Mouse (Mus musculus): Measurements from ENCODE around the gene Gm10428. TPM values are rescaled to one million over a fixed set of nuclear protein-coding genes. Genes with fewer than 3 reads are reported as not detected.

The Gm10428 gene
- polyA plus RNA-seq, 1 experiment, result not detected

- TF ChIP-seq GATA1 (IDR thresholded peaks at IDR 0.05; ENCODE audit: borderline replicate concordance, low read length), result no peak
- TF ChIP-seq FLI1 (IDR thresholded peaks at IDR 0.05; ENCODE audit: low read length), result no peak
- no peak overlapping the region for H3K4me3 ChIP-seq (replicated peaks)
These were observed 8.0 kb downstream of the Gm10428 start for GRCm38 (mm10) chr11:62760755-62761457.

GRCm38 (mm10) chr11:62776510-62776909, 23.6 kb downstream of the Gm10428 start:
- peaks cover 49% of the 10 kb centered on the region for H3K9me3 ChIP-seq
- H3K27me3 ChIP-seq (replicated peaks), result peaks cover 4% of the 10 kb centered on the region
- TF ChIP-seq GATA1 (IDR thresholded peaks at IDR 0.05; ENCODE audit: borderline replicate concordance, low read length) (no peak), FLI1 (IDR thresholded peaks at IDR 0.05; ENCODE audit: low read length) (no peak)
- H3K36me3 ChIP-seq (replicated peaks; ENCODE audit: low read length), result peaks cover 11% of the 10 kb centered on the region
- H3K4me1 ChIP-seq, result no peaks in the 10 kb centered on the region
- H3K4me3 ChIP-seq (replicated peaks), result no peak overlapping the region

More at GRCm38 (mm10) chr11:62760755-62761457, 8.0 kb downstream of the Gm10428 start:
- Histone ChIP-seq H3K27me3 (replicated peaks) (peaks cover 31% of the 10 kb centered on the region), H3K4me1 (peaks cover 29% of the 10 kb centered on the region), H3K9me3 (peaks cover 4% of the 10 kb centered on the region), H3K36me3 (replicated peaks; ENCODE audit: low read length) (no peaks in the 10 kb centered on the region)

- H3K4me1 ChIP-seq, result peaks cover 10% of the 10 kb centered on the region
- H3K36me3 ChIP-seq (replicated peaks; ENCODE audit: low read length), result no peaks in the 10 kb centered on the region
- no peak for TF ChIP-seq FLI1 (IDR thresholded peaks at IDR 0.05; ENCODE audit: low read length)
- TF ChIP-seq GATA1 (IDR thresholded peaks at IDR 0.05; ENCODE audit: borderline replicate concordance, low read length), result no peak
- peak within 1 kb of the TSS; percentile 90 for H3K4me3 ChIP-seq (replicated peaks)
- no peaks in the 10 kb centered on the region for H3K27me3 ChIP-seq (replicated peaks)
- no peaks in the 10 kb centered on the region for H3K9me3 ChIP-seq
These were observed 36.2 kb downstream of the Gm10428 start, which contains the start of gene Zfp286 for GRCm38 (mm10) chr11:62788935-62789616. Gene Zfp286, minus strand, starts transcription at chr11:62789462.

- Histone ChIP-seq H3K9me3 (no peaks in the 10 kb centered on the region), H3K4me3 (replicated peaks) (peak overlapping the region; percentile 90), H3K4me1 (peaks cover 10% of the 10 kb centered on the region), H3K27me3 (replicated peaks) (no peaks in the 10 kb centered on the region), H3K36me3 (replicated peaks; ENCODE audit: low read length) (no peaks in the 10 kb centered on the region)
- no peak for TF ChIP-seq GATA1 (IDR thresholded peaks at IDR 0.05; ENCODE audit: borderline replicate concordance, low read length)
- TF ChIP-seq FLI1 (IDR thresholded peaks at IDR 0.05; ENCODE audit: low read length), result no peak
These were observed 36.7 kb downstream of the Gm10428 start for GRCm38 (mm10) chr11:62789617-62789936.

Other genes with a start within 250 kb of the Gm10428 start
- gene Cenpv, start 213.8 kb upstream of the Gm10428 start, polyA plus RNA-seq (2012; ENCODE audit: insufficient read depth, low replicate concordance), result 10.8 and 13.9 TPM in 2 replicates
- gene Ubb, start 201.9 kb upstream of the Gm10428 start, polyA plus RNA-seq (2012; ENCODE audit: insufficient read depth, low replicate concordance), result 1,084 and 1,175 TPM in 2 replicates
- 11.2 and 11.9 TPM in 2 replicates for gene Trpv2, start 178.6 kb upstream of the Gm10428 start, polyA plus RNA-seq (2012; ENCODE audit: insufficient read depth, low replicate concordance)
- gene Lrrc75a, start 104.6 kb upstream of the Gm10428 start, polyA plus RNA-seq (2012; ENCODE audit: insufficient read depth, low replicate concordance), result 4.6 and 8.6 TPM in 2 replicates
- gene Mmgt2, start 104.4 kb upstream of the Gm10428 start, polyA plus RNA-seq (2012; ENCODE audit: insufficient read depth, low replicate concordance), result 19.9 and 26.5 TPM in 2 replicates
- 0.16 TPM in 1 of 2 replicates, not detected in the other for gene Zfp287, start 21.2 kb upstream of the Gm10428 start, polyA plus RNA-seq (2012; ENCODE audit: insufficient read depth, low replicate concordance)
- 0.89 TPM in 1 of 2 replicates, not detected in the other for gene Zfp286, start 36.4 kb downstream of the Gm10428 start, polyA plus RNA-seq (2012; ENCODE audit: insufficient read depth, low replicate concordance)
- 0.47 and 3.6 TPM in 2 replicates for gene Trim16, start 67.1 kb downstream of the Gm10428 start, polyA plus RNA-seq (2012; ENCODE audit: insufficient read depth, low replicate concordance)
- gene Fbxw10, start 94.0 kb downstream of the Gm10428 start, polyA plus RNA-seq (2012; ENCODE audit: insufficient read depth, low replicate concordance), result 0.36 TPM in 1 of 2 replicates, not detected in the other
- gene Tvp23b, start 126.4 kb downstream of the Gm10428 start, polyA plus RNA-seq (2012; ENCODE audit: insufficient read depth, low replicate concordance), result 2.0 TPM in 1 of 2 replicates, not detected in the other
- gene Cdrt4, start 198.1 kb downstream of the Gm10428 start, polyA plus RNA-seq (2012; ENCODE audit: insufficient read depth, low replicate concordance), result not detected in 2 replicates